In genomic region chr7:109492616-109493318, GRCm38 (mm10) we compare ENCODE assay signal across 12 mouse cellular contexts. TPM values are rescaled to one million over a fixed set of nuclear protein-coding genes. Genes with fewer than 3 reads are reported as not detected.
A peak's percentile ranks its signal among the peaks of the same experiment; 100 is the strongest.
DNase-seq lines count a peak whose midpoint lies in the region; ATAC-seq and TF ChIP-seq lines count a peak whose summit lies in the region.
"Had no signal": no experiment of that assay in that cellular context is flagged by ENCODE, and none has a peak within 500 bp of the region (broad histone marks: within the 10 kb centered on the region; RNA-seq: fewer than 3 reads in every experiment).

No protein-coding gene starts in this region.

- peak; percentile 43 for ATAC-seq in cerebellum, adult (ENCODE audit: insufficient number of reproducible peaks, low FRiP score, low TSS enrichment)
- ATAC-seq in forebrain, embryonic 15.5 days (replicated peaks) = peak; percentile 26; the same call in 1 of the 2 replicates
- peak; percentile 53 for ATAC-seq in midbrain, postnatal 0 days (ENCODE audit: low FRiP score)

- no peaks in the 10 kb centered on the region for H3K36me3 ChIP-seq in forebrain, embryonic 15.5 days
- H3K36me3 ChIP-seq in midbrain, postnatal 0 days (ENCODE audit: insufficient read depth, low read length) = no peaks in the 10 kb centered on the region
- H3K36me3 ChIP-seq: embryonic facial prominence, embryonic 12.5 days had no signal

- H3K4me2 ChIP-seq in forebrain, embryonic 15.5 days (replicated peaks) = peak overlapping the region; percentile 42
- peak overlapping the region; percentile 60 for H3K4me2 ChIP-seq in midbrain, postnatal 0 days (ENCODE audit: low read depth, low read length, poor library complexity, severe bottlenecking)

- H3K4me3 ChIP-seq in forebrain, embryonic 15.5 days = peak overlapping the region; percentile 31
- peak overlapping the region; percentile 37 for H3K4me3 ChIP-seq in midbrain, postnatal 0 days (ENCODE audit: low read depth, low read length)

- DNase-seq in cerebellum, postnatal 4 days (ENCODE audit: low spot score in 2 of 2) = no peak
- DNase-seq in left cerebral cortex, postnatal 36 days (ENCODE audit: low spot score in 2 of 2) = peak; percentile 29 to 45
- no peak for DNase-seq in left cerebral cortex, postnatal 4 days
- DNase-seq in midbrain, postnatal 0 days (ENCODE audit: low spot score) = no peak
- DNase-seq in yolk sac, embryonic 10.5 days (ENCODE audit: low spot score) = no peak
- no peak for DNase-seq in urinary bladder, postnatal 36 days (ENCODE audit: low spot score in 2 of 2)
- DNase-seq: kidney, postnatal 36 days had no signal

- H3K27ac ChIP-seq in forebrain, embryonic 15.5 days (replicated peaks) = no peak overlapping the region
- peak overlapping the region; percentile 71 for H3K27ac ChIP-seq in midbrain, postnatal 0 days (ENCODE audit: low read depth, low read length)
- H3K27ac ChIP-seq: embryonic facial prominence, embryonic 12.5 days; liver, embryonic 14.5 days had no signal

- intact Hi-C loops in left cerebral cortex, postnatal 36 days (cut with DNase I) = no loop called here
- intact Hi-C loops in left cerebral cortex, postnatal 4 days (cut with DNase I) = no loop called here

- no peaks in the 10 kb centered on the region for H3K9me3 ChIP-seq in forebrain, embryonic 15.5 days
- H3K9me3 ChIP-seq in midbrain, postnatal 0 days (ENCODE audit: low read length) = no peaks in the 10 kb centered on the region
- H3K9me3 ChIP-seq: embryonic facial prominence, embryonic 12.5 days had no signal

- peak; percentile 27; the same call in 1 of the 2 replicates for TF ChIP-seq CTCF in midbrain, postnatal 0 days (IDR thresholded peaks at IDR 0.05)

- 57% methylated on average over 18 of the region's 18 CpGs for WGBS in forebrain, embryonic 15.5 days
- 57% methylated on average over 18 of the region's 18 CpGs for WGBS in midbrain, postnatal 0 days

- peaks cover 13% of the 10 kb centered on the region for H3K4me1 ChIP-seq in forebrain, embryonic 15.5 days
- H3K4me1 ChIP-seq in midbrain, postnatal 0 days (ENCODE audit: insufficient read depth, low read length) = peaks cover 18% of the 10 kb centered on the region

- H3K9ac ChIP-seq in forebrain, embryonic 15.5 days (replicated peaks) = peak overlapping the region; percentile 31; the same call in 1 of the 2 replicates
- peak overlapping the region; percentile 44; the same call in 1 of the 2 replicates for H3K9ac ChIP-seq in midbrain, postnatal 0 days (replicated peaks; ENCODE audit: low read length, poor library complexity, severe bottlenecking)
- H3K9ac ChIP-seq: embryonic facial prominence, embryonic 12.5 days; liver, embryonic 14.5 days had no signal

- H3K27me3 ChIP-seq in forebrain, embryonic 15.5 days = no peaks in the 10 kb centered on the region
- no peaks in the 10 kb centered on the region for H3K27me3 ChIP-seq in midbrain, postnatal 0 days (ENCODE audit: insufficient read depth, low read length)

RNA-seq across cellular contexts. Expression of gene Trim66, which starts 15.2 kb away (rescaled TPM):
- 10 to 100 TPM; 18.0 to 19.4 TPM for total RNA-seq in left cerebral cortex, postnatal 36 days (2021)
- total RNA-seq in left cerebral cortex, postnatal 4 days (2021) = 1 to 10 TPM; 3.1 TPM
- 0.23 and 0.25 TPM in 2 replicates for polyA plus RNA-seq in forebrain, embryonic 15.5 days (2015; fragmentation: Nextera tagmentation; extraction: Ambion mirVana)
- 9.1 and 10.1 TPM in 2 replicates for total RNA-seq in midbrain, postnatal 0 days (2014; rRNA removed)
- polyA plus RNA-seq in midbrain, postnatal 0 days (2015; fragmentation: Nextera tagmentation; extraction: Ambion mirVana) = 1.4 and 1.9 TPM in 2 replicates

RNA-seq across cellular contexts. Expression of gene Rpl27a, which starts 26.2 kb away (rescaled TPM):
- total RNA-seq in left cerebral cortex, postnatal 36 days (2021) = 100 to 1,000 TPM; 130 to 132 TPM
- 100 to 1,000 TPM; 159 TPM for total RNA-seq in left cerebral cortex, postnatal 4 days (2021)
- polyA plus RNA-seq in forebrain, embryonic 15.5 days (2015; fragmentation: Nextera tagmentation; extraction: Ambion mirVana) = 83.3 and 86.3 TPM in 2 replicates
- total RNA-seq in midbrain, postnatal 0 days (2014; rRNA removed) = 407 and 426 TPM in 2 replicates
- polyA plus RNA-seq in midbrain, postnatal 0 days (2015; fragmentation: Nextera tagmentation; extraction: Ambion mirVana) = 84.7 and 92.9 TPM in 2 replicates

RNA-seq across cellular contexts. Expression of gene Stk33, which starts 53.9 kb away (rescaled TPM):
- under 1 TPM; 0.70 to 0.76 TPM for total RNA-seq in left cerebral cortex, postnatal 36 days (2021)
- total RNA-seq in left cerebral cortex, postnatal 4 days (2021) = 1 to 10 TPM; 1.9 to 2.7 TPM
- polyA plus RNA-seq in forebrain, embryonic 15.5 days (2015; fragmentation: Nextera tagmentation; extraction: Ambion mirVana) = 5.8 and 7.0 TPM in 2 replicates
- total RNA-seq in midbrain, postnatal 0 days (2014; rRNA removed) = 6.5 and 6.9 TPM in 2 replicates
- polyA plus RNA-seq in midbrain, postnatal 0 days (2015; fragmentation: Nextera tagmentation; extraction: Ambion mirVana) = 6.9 and 7.9 TPM in 2 replicates
- total RNA-seq: heart, postnatal 10 days had no signal
- polyA plus RNA-seq: liver, embryonic 14.5 days had no signal

Comparison
In these comparisons a context has a peak if more than half of its experiments do, and no peak if none do; other contexts are left out.
1. DNase-seq: peak in left cerebral cortex, postnatal 36 days (2 of 2); none in cerebellum, postnatal 4 days (0 of 2), left cerebral cortex, postnatal 4 days (single experiment), midbrain, postnatal 0 days (single experiment), yolk sac, embryonic 10.5 days (single experiment) and urinary bladder, postnatal 36 days (0 of 2).
2. Peak in every context shown above with its lines, with median percentiles within 50 percentile points of each other: ATAC-seq.